Mouse (Mus musculus) liver, embryonic 16.5 days (tissue): ENCODE results near the gene Gm3187. TPM values are rescaled to one million over a fixed set of nuclear protein-coding genes. Genes with fewer than 3 reads are reported as not detected.
"Not testable (repeated sequence)": the region's sequence is repeated elsewhere in the genome, so short reads cannot be mapped to it uniquely, and the experiment has no call there.

Experiments used
- ATAC-seq: fragments of 200-750 bp; cut with Nextera tagmentation; 2 replicates; pipeline ENCODE4 v1.8.0; 2017; ENCODE audit warnings: low read depth, mild to moderate bottlenecking, moderate number of reproducible peaks, moderate library complexity
- H3K27ac ChIP-seq: fragments of 300-500 bp; sonication (generic); 2 replicates; pipeline ENCODE4 v1.5.1; 2014; ENCODE audit warnings: mild to moderate bottlenecking, low read length
- H3K27me3 ChIP-seq: fragments of 300-500 bp; sonication (generic); 2 replicates; pipeline ENCODE4 v1.6.1; 2014; ENCODE audit warnings: low read depth, low read length, mixed read lengths; ENCODE audit not compliant: control insufficient read depth, insufficient read depth
- H3K36me3 ChIP-seq: fragments of 300-500 bp; sonication (generic); 2 replicates; pipeline ENCODE4 v1.6.1; 2014; ENCODE audit warnings: mild to moderate bottlenecking; ENCODE audit not compliant: control insufficient read depth, insufficient read depth
- H3K4me1 ChIP-seq: fragments of 300-500 bp; sonication (generic); 2 replicates; pipeline ENCODE4 v1.6.1; 2014; ENCODE audit warnings: low read depth, low read length, mixed read lengths; ENCODE audit not compliant: control insufficient read depth
- H3K4me2 ChIP-seq: fragments of 300-500 bp; sonication (generic); 2 replicates; pipeline ENCODE4 v1.6.1; 2014; ENCODE audit warnings: low read depth, low read length, mixed read lengths
- H3K4me3 ChIP-seq: fragments of 300-500 bp; sonication (generic); 2 replicates; pipeline ENCODE4 v1.5.1; 2014; ENCODE audit warnings: low read depth, mild to moderate bottlenecking, low read length
- H3K9ac ChIP-seq: fragments of 300-500 bp; sonication (generic); 2 replicates; pipeline ENCODE4 v1.6.1; 2014; ENCODE audit warnings: low read depth, low read length
- H3K9me3 ChIP-seq: fragments of 300-500 bp; sonication (generic); replicated peaks from 2 replicates; pipeline ENCODE4 v1.6.1; 2016; ENCODE audit warnings: low read length; ENCODE audit not compliant: control insufficient read depth
- WGBS: fragments of 180-500 bp; shearing (Covaris S2); extraction: QIAGEN DNeasy Blood & Tissue Kit; methylation state at CpG from one replicate; pipeline ENCODE4 v1.1.7; 2014; ENCODE audit not compliant: insufficient replicate concordance; 5-methylcytosine and 5-hydroxymethylcytosine counted together
- polyA plus RNA-seq: library from polyadenylated mRNA; unstranded; fragments of >200 nt; fragmentation: Nextera tagmentation; extraction: Ambion mirVana; gene quantifications from 2 replicates; pipeline ENCODE4 v1.2.1, GENCODE M21; 2015

Gene Gm3187
- not detected in 2 replicates for polyA plus RNA-seq

DNA sequence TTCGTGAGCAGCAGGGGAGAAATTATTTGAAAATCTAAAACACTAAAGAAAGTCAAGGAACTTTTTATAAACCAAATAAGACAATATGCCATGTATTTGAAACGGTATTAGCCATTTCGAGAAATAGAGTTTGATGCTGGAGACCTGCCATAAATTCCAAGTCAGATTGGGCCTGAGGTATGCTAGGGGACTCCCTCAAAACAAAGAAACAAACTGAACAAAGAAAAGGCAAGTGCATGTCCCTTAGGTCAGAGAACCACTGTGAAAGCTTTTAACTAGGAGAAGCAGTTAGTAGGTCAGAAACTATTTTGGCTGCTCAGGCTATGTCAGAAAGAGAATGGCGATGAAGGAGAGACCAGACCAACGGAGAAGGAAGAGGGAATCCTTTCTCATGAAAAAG is at the start of gene Gm3187:
Gene Gm3187, plus strand, starts transcription at position 301 of the 400 bp plus-strand sequence.
- WGBS, result 42% methylated on average over 4 of the region's 5 CpGs
- ATAC-seq, H3K27me3 ChIP-seq, H3K9ac ChIP-seq, H3K4me3 ChIP-seq, H3K9me3 ChIP-seq, H3K4me1 ChIP-seq, H3K4me2 ChIP-seq, H3K36me3 ChIP-seq, H3K27ac ChIP-seq: not testable (repeated sequence)

DNA sequence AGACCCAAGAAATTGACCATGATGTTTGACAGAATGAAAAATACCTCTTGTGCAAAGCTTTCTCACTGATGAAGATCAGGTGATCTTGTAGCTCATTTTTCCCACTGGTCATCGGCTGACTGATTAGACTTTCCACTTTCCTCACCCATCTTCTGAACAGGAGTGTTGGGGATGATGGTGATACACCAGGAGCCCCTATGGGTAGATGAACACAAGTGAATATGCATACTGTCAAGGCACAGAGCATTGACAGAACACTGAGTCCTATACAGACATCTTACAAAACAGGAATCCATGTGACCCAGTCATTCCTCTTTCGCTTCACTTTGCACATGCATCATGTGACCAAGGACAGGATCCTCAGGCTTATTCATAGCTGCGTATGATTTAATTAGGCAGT is 28.6 kb upstream of the Gm3187 start, which contains the start of gene Gm3194:
Gene Gm3194, minus strand, starts transcription at position 101 of the 400 bp plus-strand sequence.
- not testable (repeated sequence) for H3K4me2 ChIP-seq, H3K36me3 ChIP-seq, H3K4me3 ChIP-seq, H3K9me3 ChIP-seq, H3K9ac ChIP-seq, H3K27ac ChIP-seq, ATAC-seq, H3K27me3 ChIP-seq, H3K4me1 ChIP-seq
- WGBS, result no CpG with 5 or more reads among the region's 3 CpGs

DNA sequence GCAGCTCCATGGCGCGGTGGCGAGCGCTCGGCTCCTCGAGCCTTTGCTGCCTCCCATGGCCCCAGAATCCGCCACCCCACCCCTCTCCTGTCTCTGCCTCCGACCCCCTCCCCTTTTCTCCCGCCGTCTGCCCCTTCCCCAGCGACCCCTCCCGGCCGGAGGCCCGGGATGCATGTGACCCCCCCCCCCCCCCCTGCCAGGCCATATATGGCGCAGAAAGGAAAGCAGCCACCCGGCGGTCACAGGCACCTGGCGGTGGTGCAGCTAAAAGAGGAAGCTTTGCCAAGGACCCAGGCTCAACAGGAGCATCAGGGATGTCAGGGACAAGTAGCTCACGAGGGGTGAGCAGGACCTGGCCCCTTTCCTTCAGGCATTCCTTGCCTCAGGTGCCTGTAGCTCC is 23.5 kb upstream of the Gm3187 start:
- not testable (repeated sequence) for H3K9me3 ChIP-seq, H3K4me3 ChIP-seq, H3K36me3 ChIP-seq, ATAC-seq, H3K4me1 ChIP-seq, H3K4me2 ChIP-seq, H3K27me3 ChIP-seq, H3K9ac ChIP-seq, H3K27ac ChIP-seq
- no CpG with 5 or more reads among the region's 19 CpGs for WGBS

DNA sequence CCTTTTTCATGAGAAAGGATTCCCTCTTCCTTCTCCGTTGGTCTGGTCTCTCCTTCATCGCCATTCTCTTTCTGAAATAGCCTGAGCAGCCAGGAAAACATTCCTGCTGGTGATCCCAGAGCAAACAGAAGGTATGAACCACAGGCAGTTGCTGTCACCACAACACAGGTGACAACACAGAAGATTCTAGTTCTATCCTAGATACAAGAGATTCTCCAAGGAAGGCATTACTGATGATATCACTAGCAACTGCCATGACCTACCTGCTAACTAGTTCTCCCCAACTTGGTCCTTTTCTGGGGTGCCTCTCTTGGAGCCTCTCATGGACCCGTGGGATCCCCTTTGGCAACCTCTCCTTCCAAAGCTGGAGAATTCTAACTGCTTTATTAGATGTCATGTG is 6.3 kb upstream of the Gm3187 start, which contains the start of gene Gm8246:
Gene Gm8246, minus strand, starts transcription at position 101 of the 400 bp plus-strand sequence.
- H3K4me1 ChIP-seq, ATAC-seq, H3K27ac ChIP-seq, H3K4me2 ChIP-seq, H3K9ac ChIP-seq, H3K27me3 ChIP-seq, H3K4me3 ChIP-seq, H3K36me3 ChIP-seq, H3K9me3 ChIP-seq: not testable (repeated sequence)
- no CpG with 5 or more reads among the region's 3 CpGs for WGBS

DNA sequence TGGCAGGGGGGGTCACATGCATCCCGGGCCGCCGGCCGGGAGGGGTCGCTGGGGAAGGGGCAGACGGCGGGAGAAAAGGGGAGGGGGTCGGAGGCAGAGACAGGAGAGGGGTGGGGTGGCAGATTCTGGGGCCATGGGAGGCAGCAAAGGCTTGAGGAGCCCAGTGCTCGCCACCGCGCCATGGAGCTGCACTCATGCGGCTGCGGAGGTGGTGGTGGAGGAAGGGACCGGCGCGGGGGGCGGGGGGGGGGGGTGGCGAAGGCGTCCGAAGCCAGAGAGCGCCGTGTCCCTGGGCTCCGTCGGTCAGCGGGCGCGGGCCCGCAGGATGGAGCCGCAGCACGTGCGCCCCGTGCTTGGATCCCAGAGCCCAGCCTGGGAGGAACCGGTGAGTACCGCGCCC is 17.4 kb downstream of the Gm3187 start, which contains the start of gene Gm3488:
Gene Gm3488, plus strand, starts transcription at position 301 of the 400 bp plus-strand sequence.
- not testable (repeated sequence) for H3K4me2 ChIP-seq, H3K36me3 ChIP-seq
- no CpG with 5 or more reads among the region's 35 CpGs for WGBS

DNA sequence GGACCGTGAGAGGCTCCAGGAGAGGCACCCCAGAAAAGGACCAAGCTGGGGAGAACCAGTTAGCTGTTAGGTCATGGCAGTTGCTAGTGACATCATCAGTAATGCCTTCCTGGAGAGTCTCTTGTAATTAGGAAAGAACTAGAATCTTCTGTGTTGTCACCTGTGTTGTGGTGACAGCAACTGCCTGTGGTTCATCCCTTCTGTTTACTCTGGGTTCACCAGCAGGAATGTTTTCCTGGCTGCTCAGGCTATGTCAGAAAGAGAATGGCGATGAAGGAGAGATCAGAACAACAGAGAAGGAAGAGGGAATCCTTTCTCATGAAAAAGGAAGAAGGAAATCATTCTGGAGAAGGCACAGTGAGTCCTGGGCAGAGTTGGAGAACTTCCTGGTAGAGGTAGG is 54.2 kb downstream of the Gm3187 start, which contains the start of gene Gm3532:
Gene Gm3532, plus strand, starts transcription at position 301 of the 400 bp plus-strand sequence.
- H3K9me3 ChIP-seq, H3K4me2 ChIP-seq, H3K27ac ChIP-seq, H3K27me3 ChIP-seq, ATAC-seq, H3K9ac ChIP-seq, H3K4me3 ChIP-seq, H3K36me3 ChIP-seq, H3K4me1 ChIP-seq: not testable (repeated sequence)
- WGBS, result no CpG with 5 or more reads among the region's 2 CpGs

More for the DNA sequence above, 17.4 kb downstream of the Gm3187 start, which contains the start of gene Gm3488:
- not testable (repeated sequence) for H3K9ac ChIP-seq, ATAC-seq, H3K4me1 ChIP-seq, H3K4me3 ChIP-seq, H3K27me3 ChIP-seq, H3K9me3 ChIP-seq, H3K27ac ChIP-seq

Other genes starting within 250 kb of the Gm3187 start
- not detected in 2 replicates for gene Gm3526, start 223.6 kb upstream of the Gm3187 start, polyA plus RNA-seq
- gene Gm3542, start 149.3 kb upstream of the Gm3187 start, polyA plus RNA-seq, result not detected in 2 replicates
- not detected in 2 replicates for gene Gm3500, start 95.2 kb upstream of the Gm3187 start, polyA plus RNA-seq
- gene Gm3194, start 28.7 kb upstream of the Gm3187 start, polyA plus RNA-seq, result not detected in 2 replicates
- not detected in 2 replicates for gene Gm8246, start 6.4 kb upstream of the Gm3187 start, polyA plus RNA-seq
- not detected in 2 replicates for gene Gm3488, start 17.5 kb downstream of the Gm3187 start, polyA plus RNA-seq
- gene Gm3532, start 54.3 kb downstream of the Gm3187 start, polyA plus RNA-seq, result not detected in 2 replicates
- gene Gm8265, start 148.8 kb downstream of the Gm3187 start, polyA plus RNA-seq, result not detected in 2 replicates
- not detected in 2 replicates for gene Gm9603, start 203.2 kb downstream of the Gm3187 start, polyA plus RNA-seq